Mouse (Mus musculus): ENCODE data around the gene Tubb3.
"Not testable (repeated sequence)": the region's sequence is repeated elsewhere in the genome, so short reads cannot be mapped to it uniquely, and the experiment has no call there.

Tubb3 gene

DNA sequence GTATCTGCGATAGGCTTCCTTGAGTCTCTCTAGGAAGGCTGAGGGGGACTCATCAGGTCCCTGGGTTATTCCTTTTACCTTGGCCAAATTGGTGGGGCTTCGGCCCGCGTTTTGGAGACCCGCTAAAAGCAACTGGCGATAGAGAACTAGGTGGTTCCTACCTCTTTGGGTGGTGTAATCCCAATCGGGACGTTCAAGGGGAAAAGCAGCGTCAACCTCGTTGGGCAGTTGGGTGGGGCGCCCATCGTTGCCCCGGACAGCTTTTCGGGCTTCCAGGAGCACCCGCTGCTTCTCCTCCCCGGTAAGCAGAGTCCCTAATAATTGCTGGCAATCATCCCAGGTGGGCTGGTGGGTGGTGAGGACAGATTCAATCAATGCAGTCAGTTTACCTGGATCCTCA, 21.2 kb downstream of the Tubb3 start:
- DNase-seq: no peak

DNA sequence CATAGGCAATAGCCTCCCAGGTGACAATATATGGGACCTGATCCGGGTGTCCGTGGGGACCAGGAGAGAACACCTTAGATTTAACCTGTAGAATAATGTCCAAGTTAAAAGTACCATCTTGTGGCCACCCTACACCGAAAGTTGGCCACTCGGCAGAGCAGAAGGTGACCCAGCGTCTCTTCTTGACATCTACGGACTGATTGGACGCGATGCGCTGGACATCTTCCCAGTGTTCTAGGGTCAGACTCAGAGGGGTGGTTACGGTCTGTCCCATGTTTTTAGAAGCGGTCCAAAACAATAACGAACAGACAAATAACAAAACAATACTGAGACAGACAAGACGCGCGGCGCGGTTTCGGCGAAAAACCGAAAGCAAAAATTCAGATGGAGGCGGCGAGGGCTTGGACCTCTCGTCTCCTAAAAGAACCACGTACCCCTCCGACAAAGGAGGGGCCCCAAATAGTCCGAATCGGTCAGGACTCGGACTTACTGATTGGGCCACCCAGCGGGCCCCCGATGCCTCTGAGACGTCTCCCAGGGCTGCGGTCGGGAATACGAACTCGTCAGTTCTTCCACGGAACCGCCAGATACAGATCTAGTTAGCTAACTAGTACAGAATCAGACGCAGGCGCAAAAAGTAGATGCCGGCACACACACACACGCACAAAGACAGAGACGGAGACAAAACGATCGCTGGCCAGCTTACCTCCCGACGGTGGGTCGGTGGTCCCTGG, 22.2 kb downstream of the Tubb3 start:
- DNase-seq: not testable (repeated sequence)

DNA sequence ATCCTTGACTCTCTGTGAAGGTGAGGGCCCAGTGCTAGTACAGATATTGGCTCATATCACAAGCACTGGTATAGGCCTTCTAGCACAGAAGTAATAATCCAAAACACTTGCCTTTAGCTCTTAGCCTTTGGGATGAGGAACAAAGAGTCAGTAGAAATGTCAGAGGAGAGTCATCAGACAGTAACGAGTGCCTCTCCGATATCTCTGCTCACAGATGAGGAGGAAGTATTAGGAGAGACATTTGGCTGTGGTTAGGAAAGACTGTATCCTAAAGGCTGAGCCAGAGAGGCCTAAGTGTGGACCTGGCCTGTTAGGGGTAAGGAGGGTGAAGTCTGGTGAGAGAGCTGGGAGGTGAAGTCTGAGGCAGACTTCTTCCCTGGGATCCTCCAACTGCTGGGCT, 30.6 kb downstream of the Tubb3 start:
- no peak for DNase-seq

DNA sequence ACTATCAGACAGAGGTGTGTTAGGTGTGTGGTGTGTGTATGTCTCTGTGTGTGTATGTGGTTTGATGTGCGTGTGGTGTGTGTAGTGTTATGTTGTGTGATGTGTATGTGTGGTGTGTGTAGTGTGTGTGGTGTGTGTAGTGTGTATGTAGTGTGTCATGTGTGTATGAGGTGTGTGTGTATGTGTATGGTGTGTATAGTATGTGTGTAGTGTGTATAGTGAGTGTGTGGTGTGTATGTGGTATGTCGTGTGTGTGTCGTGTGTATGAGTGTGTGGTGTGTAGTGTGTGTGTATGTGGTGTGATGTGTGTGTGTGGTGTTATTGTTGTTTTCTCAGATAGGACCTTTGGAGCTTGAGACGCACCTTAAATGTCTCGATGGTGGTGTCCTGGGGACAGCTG, 31.1 kb downstream of the Tubb3 start:
- DNase-seq: no peak

DNA sequence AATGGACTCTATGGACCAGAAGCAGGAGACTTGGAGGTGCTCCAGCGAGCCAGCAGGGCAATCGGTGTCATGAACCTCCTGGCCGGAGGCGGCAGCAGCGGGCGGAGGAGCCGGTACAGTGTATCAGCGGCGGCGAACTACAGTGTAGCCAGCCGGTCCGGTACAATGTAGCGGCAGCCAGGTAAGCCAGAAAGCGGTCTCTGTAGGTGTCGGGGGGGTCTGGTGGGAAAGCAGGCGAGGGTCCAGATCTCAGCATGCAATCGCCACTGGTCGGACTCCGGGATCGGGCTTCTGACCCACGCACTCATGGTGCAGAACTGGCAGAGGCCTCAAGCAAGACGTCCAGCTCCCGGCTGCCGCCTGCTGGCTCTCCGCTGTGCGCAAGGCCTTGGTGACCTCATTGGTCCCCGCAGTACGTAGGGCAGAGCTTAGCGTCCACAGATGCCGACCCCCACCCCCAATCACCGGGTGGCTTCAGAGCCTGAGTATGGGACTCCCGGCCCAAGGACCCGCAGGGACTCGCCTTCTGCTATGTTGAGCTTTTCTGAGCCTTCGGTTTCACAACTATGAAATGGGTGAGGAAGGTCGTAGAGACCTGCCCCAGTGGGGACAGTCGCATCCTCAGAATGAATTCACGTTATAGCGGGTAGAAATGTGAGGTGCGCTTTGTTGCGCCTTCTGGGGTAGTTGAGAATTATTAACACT, 31.8 kb downstream of the Tubb3 start:
- peak; percentile 96 to 98 for DNase-seq

DNA sequence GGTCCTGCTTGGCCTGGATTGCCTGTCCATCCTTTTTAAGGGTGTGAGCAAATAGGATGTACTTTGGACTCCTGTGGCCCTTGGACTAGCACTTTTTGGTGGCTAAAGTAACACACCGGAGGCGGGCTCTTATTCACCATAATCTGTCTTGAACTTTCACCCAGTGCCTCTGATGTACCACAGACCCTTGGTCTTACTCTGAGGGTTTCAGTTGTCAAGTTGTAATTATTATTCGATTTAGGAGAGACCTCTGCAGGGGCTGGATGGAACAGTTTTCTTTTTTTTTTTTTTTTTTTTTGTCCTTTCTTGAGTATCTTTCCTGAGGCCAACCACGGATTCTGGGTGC, 32.3 kb downstream of the Tubb3 start:
- peak; percentile 70 to 87 for DNase-seq

DNA sequence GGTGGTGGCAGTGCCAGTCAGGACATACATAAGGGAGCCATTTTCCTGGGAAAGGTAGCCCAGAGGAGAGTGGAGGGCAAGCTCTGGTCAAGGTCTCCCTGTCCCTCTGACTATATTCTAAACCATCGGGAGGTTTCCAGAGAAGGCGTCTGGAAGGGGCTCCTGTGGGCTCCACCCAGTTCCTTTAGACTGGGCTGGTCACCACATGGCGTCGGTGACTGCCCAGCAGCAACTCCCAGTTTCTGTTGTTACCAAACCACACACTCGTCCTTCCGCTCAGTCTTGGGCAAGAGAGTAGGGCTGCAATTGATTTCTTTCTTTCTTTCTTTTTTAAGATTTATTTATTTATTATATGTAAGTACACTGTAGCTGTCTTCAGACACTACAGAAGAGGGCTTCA, 32.9 kb downstream of the Tubb3 start:
- no peak for DNase-seq

DNA sequence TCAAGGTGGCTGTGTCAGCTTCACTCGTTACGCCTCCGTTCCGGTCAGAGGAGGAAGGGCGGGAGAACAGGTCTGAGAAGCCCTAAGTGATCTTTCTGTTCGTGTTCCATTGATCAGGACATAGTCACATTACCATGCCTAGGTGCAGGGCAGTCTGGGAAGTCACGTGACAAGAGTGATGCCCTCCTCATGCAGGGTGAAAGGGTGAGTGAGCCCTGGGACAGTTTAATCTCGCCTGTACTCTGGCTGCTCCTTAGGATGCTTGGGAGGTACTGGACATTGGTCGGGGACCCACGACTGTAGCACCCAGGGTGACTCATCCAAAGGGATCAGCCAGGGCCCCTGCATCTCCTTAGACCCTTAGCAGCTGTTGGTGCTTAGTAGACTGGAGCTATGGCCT, 34.8 kb downstream of the Tubb3 start:
- DNase-seq: peak in 1 of 2 experiments; percentile 72

DNA sequence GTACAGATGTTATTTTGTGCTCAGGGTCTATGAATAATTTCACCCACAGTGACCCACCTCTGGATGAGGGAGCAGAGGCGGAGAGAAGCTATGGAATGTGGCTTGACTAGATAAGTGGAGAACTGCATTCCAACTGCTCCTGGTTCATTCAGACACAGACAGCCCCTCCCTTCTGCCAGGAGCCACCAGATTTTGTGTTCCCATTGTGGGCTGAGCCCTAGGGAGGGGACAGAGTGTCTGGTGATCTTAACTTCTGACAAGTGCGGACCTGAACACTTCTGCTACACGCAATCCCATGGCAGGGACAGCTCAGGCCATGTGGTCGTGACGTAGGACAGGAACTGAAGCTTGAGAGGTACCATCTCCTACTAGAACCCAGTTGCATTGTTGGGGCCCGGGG, 35.6 kb downstream of the Tubb3 start:
- no peak for DNase-seq

DNA sequence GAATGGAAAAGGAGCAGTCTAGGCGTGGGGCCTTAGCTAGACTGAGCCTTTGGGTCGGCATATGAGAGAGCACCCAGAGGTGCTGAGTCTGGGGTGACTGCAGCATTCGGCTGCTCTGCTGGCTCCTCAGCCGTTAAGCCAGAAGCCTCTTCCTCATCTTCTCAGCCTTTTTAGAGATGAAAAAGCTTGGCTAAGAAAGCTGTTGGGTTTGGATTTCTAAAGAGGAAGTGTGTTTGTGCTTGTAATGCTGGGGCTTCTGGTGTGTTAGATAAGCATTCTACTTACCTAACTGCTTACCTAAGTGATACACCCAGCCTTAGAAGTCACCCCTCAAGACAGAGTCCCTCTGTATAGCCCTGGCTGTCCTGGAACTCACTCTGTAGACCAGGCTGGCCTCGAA, 39.6 kb downstream of the Tubb3 start:
- no peak for DNase-seq

DNA sequence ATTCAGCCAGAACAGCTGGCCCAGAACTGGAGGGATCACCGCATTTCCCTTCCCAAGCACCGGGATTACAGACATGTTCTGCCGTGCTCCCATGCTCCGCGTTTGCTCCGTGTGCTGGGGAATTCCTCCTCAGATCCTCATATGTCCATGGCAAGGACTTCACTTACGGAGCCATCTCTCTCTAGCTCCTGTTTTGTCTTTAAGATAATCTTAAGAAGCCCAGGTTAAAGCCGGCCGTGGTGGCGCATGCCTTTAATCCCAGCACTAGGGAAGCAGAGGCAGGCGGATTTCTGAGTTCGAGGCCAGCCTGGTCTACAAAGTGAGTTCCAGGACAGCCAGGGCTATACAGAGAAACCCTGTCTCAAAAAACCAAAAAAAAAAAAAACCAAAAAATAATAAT, 40.5 kb downstream of the Tubb3 start:
- DNase-seq: not testable (repeated sequence)

DNA sequence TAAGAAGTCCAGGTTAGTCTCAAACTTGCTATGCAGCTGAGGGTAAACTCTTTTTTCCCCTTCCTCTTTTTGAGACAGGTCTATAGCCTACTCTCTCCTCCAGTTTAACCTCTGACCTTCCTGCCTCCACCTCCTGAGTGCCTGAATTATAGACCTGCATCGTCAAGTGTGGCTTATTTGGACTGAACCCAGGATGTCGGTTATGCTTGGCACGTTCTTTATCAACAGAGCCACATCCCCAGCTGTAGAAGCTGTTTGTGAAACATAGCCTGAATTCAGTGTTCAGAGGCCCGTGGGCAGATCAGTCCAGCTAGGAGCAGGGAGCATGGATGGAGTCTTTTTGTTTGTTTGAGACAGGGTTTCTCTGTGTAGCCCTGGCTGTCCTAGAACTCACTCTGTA, 40.9 kb downstream of the Tubb3 start:
- DNase-seq: no peak

DNA sequence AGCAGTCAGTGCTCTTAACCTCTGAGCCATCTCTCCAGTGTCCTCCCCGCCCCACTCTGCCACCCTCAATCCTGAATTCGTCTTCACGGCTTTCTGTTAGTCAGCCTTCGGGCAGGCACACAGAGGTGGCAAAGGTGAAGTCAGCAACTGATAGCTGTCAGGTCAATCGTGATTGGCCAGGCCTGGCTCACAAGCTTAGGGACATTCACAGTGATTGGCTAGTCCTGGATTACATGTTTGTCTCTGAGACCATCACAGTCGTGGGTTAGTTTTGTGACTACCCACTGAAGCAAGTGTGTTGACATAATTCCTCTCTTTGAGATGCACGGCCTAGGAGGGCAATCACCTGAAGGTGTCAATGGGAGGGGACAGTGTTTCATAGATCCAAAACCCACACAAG, 42.1 kb downstream of the Tubb3 start:
- no peak for DNase-seq

DNA sequence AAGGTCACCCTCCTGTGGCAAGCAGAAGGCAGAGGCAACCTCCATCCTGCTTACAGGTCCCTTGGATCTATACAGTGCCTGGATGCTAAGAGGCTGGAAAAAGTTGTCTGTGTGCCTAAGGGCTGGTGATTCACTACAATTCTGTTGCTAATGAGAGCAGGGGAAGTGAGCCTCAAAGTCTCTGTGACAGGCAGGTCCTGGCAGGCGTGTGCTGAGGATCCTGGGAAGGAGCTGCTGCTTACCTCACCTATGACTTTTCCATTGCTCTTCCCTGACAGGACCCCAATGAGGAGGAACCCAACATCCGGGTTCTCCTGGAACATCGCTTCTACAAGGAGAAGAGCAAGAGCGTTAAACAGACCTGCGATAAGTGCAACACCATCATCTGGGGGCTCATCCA, 42.7 kb downstream of the Tubb3 start:
- DNase-seq: no peak

DNA sequence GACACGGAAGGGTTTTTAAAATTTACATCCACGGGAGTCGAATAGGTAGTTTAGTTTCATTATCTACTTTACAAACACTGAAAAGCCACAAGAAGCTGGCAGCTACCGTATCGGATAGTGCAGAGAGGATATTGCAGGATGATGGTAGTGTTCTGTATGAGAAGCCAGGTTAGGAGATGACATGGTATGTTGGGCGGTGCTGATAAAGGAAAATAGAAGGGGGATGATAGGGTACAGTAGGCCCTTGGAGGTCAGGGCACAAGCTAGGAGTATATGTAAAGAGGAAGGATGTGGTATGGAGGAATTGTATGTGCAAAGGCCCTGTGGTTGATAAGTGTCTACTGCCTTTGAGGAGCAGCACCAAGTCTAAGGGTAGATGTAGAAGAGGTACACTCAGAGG, 43.3 kb downstream of the Tubb3 start:
- DNase-seq: no peak

DNA sequence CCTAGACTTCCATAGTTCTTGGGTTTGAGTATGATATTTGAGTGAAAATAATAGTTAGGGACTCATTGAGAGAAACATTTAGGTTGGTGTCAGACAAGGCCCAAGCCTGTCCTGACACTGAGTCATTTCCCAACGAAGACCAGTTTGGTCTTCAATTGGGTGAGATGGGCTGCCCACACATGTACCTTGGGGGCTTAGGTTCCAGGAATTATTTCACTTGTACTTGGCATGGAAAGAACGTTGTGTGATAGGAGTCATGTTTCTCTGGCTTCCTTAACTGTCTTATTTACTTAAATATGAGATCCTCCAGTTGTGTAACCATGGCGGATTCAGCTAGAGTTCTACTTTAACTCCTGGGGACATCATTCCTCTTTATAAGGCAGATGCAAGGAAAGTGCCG, 52.4 kb downstream of the Tubb3 start:
- no peak for DNase-seq

DNA sequence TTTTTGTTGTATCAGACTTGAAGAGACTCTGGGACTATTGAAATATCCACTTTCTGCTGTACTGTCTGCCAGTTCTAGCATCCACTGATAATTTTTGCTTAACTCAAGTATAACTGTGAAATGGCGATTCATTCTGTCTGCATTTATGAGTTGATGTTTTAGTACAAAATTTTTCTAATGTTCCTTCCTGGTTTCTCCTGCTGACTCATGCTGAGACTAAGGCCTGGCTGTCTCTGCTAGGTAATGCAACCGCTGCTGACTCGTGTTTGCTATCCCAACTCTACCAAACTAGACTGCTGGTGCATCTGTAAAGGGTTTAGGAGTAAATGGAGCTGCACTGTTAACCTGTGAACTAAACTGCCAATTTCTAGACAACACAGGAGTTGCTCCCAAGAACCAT, 56.3 kb downstream of the Tubb3 start:
- no peak for DNase-seq

All from kidney, postnatal 25 days (tissue).